Mouse (Mus musculus): Measurements from ENCODE around the gene Dohh. TPM values are rescaled to one million over a fixed set of nuclear protein-coding genes. Genes with fewer than 3 reads are reported as not detected.
A peak's percentile ranks its signal among the peaks of the same experiment; 100 is the strongest.

Dohh gene
- polyA plus RNA-seq, 1 experiment from 2014 or later, result 96.8 TPM

DNA sequence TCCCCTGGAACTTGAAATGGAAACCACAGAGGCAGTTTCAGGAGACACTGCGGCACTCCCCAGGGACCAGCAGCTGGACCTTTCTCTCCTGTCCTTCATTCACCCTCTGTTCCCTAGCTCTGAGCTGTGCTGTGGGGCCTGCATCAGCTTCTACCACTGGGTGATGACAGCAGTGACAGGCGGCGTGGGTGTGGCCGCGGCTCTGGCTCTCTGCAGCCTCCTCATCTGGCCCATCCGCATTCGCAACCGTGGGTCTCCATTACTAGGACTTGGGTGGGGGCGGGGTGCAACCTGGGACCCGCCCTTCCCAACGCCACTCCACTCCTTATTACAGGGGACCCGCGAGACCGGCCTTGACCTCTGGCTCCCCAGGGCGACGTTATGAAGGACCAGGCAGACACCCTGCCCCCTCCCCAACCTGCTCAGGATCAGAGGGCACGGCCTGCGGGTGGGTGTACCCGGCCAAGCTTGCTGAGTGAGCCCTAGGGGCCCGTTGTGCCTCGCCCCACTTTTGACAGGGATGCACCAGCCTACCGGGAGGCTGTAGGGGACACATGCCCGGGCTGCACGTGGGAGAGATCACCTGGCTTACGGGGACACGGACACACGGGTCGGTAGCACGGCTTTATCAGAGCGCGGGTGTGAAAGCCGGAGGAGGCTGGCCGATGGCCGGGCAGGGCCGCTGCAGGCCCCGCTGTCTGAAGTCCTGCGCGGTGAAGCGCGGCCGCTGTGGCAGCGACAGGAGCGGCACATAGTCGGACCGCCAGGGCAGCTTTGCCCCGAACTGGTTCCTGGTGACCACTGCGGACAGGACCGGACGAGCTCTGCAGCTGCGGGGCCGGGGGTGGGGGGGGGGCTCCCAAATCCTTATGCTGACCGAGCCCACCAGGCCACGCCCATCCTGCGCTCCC is 20.5 kb upstream of the Dohh start:
- H3K9me3 ChIP-seq, result no peaks in the 10 kb centered on the region
- 12% methylated on average over 54 of the region's 54 CpGs for WGBS
- no peak for DNase-seq (ENCODE audit: extremely low spot score, low spot score)
- H3K4me1 ChIP-seq, result peaks cover 96% of the 10 kb centered on the region
- peaks cover 54% of the 10 kb centered on the region for H3K27me3 ChIP-seq (ENCODE audit: poor library complexity, severe bottlenecking)
- peaks cover 49% of the 10 kb centered on the region for H3K36me3 ChIP-seq (replicated peaks)
- H3K27ac ChIP-seq, result peak overlapping the region; percentile 58
- peak overlapping the region; percentile 49 for H3K4me3 ChIP-seq

DNA sequence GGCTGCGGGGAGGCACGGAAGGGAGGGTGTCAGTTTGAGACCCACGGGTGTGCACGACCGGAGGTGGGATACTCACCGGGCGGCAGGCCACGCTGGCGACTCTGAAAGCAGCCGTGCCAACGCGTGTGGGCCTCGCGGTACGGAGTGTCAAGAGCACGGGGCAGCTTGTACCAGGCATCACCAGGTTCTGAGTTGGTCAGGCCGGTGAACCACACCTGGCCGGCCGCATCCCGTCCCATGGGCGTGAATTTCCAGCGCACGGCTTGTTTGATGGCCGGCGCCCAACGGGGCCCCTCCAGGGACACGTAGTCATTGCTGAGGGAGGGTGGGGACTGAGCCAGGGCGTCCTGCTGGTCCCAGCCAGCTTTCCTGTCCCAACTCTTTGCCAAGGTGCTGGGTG is 19.6 kb upstream of the Dohh start:
- Histone ChIP-seq H3K4me3 (peak overlapping the region; percentile 49), H3K9me3 (no peaks in the 10 kb centered on the region), H3K27me3 (ENCODE audit: poor library complexity, severe bottlenecking) (peaks cover 44% of the 10 kb centered on the region), H3K4me1 (peaks cover 86% of the 10 kb centered on the region), H3K27ac (peak overlapping the region; percentile 54), H3K36me3 (replicated peaks) (peaks cover 59% of the 10 kb centered on the region)
- peak; percentile 46 for DNase-seq (ENCODE audit: extremely low spot score, low spot score)
- 11% methylated on average over 28 of the region's 28 CpGs for WGBS

DNA sequence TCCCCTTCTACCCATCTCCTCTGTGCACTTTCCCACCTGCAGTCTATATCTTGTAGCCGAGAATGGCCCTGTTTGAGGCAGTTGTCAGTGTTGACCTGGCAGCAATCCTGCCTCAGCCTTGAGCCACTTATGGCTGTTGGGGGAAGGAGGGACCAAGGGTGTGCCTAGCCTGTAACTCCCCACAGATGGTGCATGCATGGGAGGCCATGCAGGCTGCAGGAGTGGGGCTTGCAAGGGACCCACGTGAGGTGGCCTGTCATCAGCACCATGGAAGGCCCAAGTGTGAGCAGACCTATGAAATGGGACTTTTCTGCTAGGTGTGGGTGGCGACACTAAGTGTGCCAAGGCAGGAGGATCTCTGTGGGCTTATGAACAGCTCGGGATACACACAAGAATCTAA is 19.2 kb upstream of the Dohh start:
- WGBS, result 37% methylated on average over 4 of the region's 4 CpGs
- Histone ChIP-seq H3K4me3 (peak overlapping the region; percentile 49), H3K27me3 (ENCODE audit: poor library complexity, severe bottlenecking) (peaks cover 40% of the 10 kb centered on the region)

DNA sequence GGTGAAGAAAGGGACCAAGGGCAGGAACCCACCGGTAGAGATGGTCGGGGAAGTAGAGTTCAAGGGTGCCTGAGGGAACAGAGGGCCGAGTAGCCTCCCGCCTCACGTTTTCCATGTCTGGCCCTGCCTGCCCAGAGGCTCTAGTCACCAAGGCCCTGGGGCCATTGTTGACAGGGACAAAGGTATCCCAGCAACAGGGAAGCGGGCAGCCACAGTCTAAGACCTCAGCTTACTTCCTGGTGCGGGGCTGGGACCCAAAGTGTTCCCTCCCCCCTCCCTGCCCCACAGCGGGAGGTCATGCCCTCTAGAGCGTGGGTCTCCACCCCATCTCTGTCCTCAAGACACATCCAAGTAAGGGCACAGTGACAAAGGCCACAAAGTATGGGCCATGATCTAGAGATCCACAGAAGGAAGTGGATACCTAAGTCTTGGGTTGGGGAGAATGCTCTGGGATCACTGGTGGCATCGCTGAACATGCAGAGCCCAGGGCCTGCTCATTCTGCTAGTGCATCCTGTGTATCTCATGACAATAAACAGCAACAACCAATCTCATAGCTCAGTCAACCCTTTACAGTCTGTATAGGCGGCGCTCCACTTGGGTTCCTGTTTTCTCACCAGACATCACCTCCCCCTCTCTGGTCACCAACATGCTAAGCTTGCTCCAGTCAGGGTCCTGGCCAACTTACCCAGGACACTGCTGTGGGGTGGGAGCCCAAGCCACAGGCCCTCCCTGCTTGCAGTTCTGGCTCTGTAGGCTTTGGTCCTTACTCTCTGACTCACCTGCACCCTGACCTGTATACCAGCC is 18.4 kb upstream of the Dohh start, which contains the start of gene 4930404N11Rik:
TSS of gene 4930404N11Rik (minus strand) at position 145 of the 805 bp plus-strand sequence.
- peaks cover 40% of the 10 kb centered on the region for H3K27me3 ChIP-seq (ENCODE audit: poor library complexity, severe bottlenecking)
- H3K27ac ChIP-seq, result peak within 1 kb of the TSS; percentile 60
- H3K36me3 ChIP-seq (replicated peaks), result peaks cover 68% of the 10 kb centered on the region
- H3K4me1 ChIP-seq, result peaks cover 75% of the 10 kb centered on the region
- no peaks in the 10 kb centered on the region for H3K9me3 ChIP-seq
- WGBS, result 18% methylated on average over 12 of the region's 12 CpGs
- DNase-seq (ENCODE audit: extremely low spot score, low spot score), result peak; percentile 74
- peak within 1 kb of the TSS; percentile 49 for H3K4me3 ChIP-seq

More for the DNA sequence above, 19.2 kb upstream of the Dohh start:
- DNase-seq (ENCODE audit: extremely low spot score, low spot score), result no peak
- Histone ChIP-seq H3K27ac (peak overlapping the region; percentile 60), H3K4me1 (peaks cover 82% of the 10 kb centered on the region), H3K36me3 (replicated peaks) (peaks cover 60% of the 10 kb centered on the region), H3K9me3 (no peaks in the 10 kb centered on the region)

DNA sequence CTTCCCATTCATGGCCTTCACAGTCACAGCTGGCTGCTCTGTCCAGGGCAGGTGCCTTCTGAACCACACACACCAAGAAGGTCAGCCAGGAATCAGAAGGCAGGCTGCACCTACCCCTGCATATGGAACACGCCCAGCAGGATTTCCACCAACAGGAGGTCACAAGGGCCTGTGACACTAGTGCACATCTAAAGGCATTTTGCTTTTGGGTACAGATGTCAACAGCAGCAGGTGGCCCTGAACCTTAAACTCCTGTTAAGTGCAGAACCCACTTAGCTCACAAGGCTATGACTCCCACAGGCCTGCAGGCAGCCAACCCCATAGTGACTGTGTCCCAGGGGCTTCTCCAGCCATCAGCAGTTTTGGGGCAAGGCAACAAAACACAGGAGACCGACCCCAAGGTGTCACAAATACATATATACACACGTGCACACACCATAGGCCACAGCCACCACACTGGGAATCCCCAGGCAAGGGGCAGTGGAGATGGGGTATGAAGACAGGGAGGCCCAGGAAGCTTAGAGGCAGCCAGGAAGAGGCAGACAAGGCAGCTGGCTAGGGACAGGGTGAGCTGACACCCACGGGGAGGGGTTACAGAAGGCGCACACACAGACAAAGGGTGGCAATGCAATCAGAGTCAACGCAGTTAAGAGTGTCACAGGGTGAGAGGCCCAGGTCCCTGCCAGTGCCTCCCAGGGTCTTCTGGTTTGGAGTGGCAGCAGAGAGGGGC is 17.6 kb upstream of the Dohh start:
- Histone ChIP-seq H3K4me1 (peaks cover 67% of the 10 kb centered on the region), H3K36me3 (replicated peaks) (peaks cover 70% of the 10 kb centered on the region), H3K27ac (peak overlapping the region; percentile 60), H3K9me3 (no peaks in the 10 kb centered on the region), H3K27me3 (ENCODE audit: poor library complexity, severe bottlenecking) (peaks cover 35% of the 10 kb centered on the region), H3K4me3 (0 out of 2 replicates have a peak overlapping the region, but pooled peaks have one; percentile 49)
- DNase-seq (ENCODE audit: extremely low spot score, low spot score), result no peak
- WGBS, result 86% methylated on average over 6 of the region's 6 CpGs

DNA sequence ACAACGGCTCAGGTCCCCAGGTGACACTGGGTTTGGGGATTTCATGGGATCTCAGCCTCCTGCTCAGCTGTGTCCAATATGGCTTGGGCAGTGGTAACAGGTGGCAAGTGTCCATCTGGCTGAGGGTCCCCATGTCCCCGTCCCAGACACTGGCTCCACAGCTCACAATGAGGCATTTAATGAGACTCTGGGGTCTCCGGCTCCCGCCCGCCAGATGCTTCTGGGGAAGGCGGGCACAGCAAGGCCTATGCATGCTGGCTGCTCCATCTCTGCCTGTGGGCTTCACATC is 17.1 kb upstream of the Dohh start:
- Histone ChIP-seq H3K4me1 (peaks cover 62% of the 10 kb centered on the region), H3K9me3 (no peaks in the 10 kb centered on the region), H3K27me3 (ENCODE audit: poor library complexity, severe bottlenecking) (peaks cover 30% of the 10 kb centered on the region), H3K27ac (no peak overlapping the region), H3K36me3 (replicated peaks) (peaks cover 70% of the 10 kb centered on the region), H3K4me3 (no peak overlapping the region)
- no peak for DNase-seq (ENCODE audit: extremely low spot score, low spot score)
- WGBS, result 90% methylated on average over 6 of the region's 6 CpGs

DNA sequence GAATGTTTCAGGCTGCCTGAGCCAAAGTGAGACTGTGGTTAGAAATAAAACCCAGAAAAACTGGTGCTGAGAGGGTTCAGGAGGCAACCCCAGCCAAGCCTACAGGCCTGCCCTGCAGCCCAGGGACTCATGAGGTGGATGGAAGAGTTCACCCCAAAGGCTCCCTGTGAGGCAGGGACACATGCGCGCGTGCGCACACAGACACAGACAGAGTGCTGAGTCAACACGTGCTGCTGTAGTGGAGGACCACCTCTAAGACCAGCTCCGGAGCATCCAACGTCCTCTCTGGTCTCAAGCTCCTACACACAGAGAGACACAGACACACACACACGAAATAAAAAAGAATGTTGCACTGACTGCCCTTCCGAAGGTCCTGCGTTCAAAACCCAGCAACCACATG is 8.9 kb upstream of the Dohh start:
- no peak for DNase-seq (ENCODE audit: extremely low spot score, low spot score)
- Histone ChIP-seq H3K4me3 (no peak overlapping the region), H3K4me1 (peaks cover 39% of the 10 kb centered on the region), H3K36me3 (replicated peaks) (peaks cover 63% of the 10 kb centered on the region), H3K27me3 (ENCODE audit: poor library complexity, severe bottlenecking) (no peaks in the 10 kb centered on the region), H3K9me3 (no peaks in the 10 kb centered on the region), H3K27ac (no peak overlapping the region)
- 96% methylated on average over 10 of the region's 10 CpGs for WGBS

DNA sequence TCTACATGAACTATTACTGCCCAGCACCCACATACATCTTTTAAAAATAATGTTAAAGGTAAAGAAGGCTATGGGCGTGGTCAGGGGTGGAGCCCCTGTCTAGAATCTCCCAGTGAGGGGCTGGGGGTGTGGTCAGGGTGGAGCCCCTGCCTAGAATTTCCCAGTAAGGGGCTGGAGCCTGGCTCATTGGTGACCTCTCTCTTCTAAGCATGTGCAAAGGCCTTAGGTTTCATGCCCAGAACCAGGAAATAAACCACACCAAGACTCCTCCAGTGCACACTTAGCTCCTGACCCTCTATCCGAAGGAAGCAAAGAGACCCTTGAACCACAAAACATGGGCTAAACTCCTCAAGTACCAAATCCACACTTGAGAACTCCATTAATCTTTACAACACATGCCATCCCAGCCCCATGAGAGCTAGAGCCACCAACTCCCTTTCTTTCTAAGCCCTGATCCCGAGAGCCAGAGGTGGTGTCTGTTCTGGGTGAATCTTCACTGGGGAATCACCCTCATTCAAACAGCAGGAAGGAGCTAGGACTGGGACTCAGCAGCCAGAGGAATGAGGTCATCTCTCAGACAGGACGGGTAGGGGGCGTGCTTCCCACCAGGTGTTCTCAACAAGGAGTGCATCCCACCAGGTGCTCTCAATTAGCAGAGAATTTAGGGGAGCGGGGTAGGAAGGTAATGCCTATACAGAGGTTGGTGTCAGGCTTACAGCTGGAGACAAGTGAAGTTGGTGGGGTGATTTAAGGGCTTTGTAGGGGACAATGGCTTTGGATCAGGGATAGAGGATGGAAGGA is 7.5 kb upstream of the Dohh start:
- peak overlapping the region; percentile 98 for H3K27ac ChIP-seq
- no peak for DNase-seq (ENCODE audit: extremely low spot score, low spot score)
- peaks cover 48% of the 10 kb centered on the region for H3K36me3 ChIP-seq (replicated peaks)
- peak overlapping the region; percentile 92 for H3K4me3 ChIP-seq
- no peaks in the 10 kb centered on the region for H3K27me3 ChIP-seq (ENCODE audit: poor library complexity, severe bottlenecking)
- H3K4me1 ChIP-seq, result peaks cover 39% of the 10 kb centered on the region
- no peaks in the 10 kb centered on the region for H3K9me3 ChIP-seq
- WGBS, result 41% methylated on average over 6 of the region's 6 CpGs

DNA sequence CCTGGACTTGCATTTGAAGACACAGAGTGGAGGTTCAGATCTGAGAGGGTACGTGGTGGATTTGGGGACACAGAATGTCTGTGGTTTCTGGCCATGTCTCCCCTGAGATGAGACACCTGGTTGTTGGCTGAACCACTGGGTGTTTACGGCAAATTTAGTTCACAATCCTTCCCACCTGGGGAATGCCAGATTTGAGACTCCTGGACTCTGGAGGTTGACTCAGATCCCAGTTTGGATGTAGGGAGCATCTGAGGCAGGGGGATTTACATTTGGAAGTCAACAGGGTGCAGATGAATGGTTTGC is 6.9 kb upstream of the Dohh start:
- H3K27ac ChIP-seq, result peak overlapping the region; percentile 98
- DNase-seq (ENCODE audit: extremely low spot score, low spot score), result no peak
- peaks cover 39% of the 10 kb centered on the region for H3K4me1 ChIP-seq
- 67% methylated on average over 2 of the region's 2 CpGs for WGBS
- H3K9me3 ChIP-seq, result no peaks in the 10 kb centered on the region
- H3K27me3 ChIP-seq (ENCODE audit: poor library complexity, severe bottlenecking), result no peaks in the 10 kb centered on the region
- peak overlapping the region; percentile 92 for H3K4me3 ChIP-seq
- H3K36me3 ChIP-seq (replicated peaks), result peaks cover 43% of the 10 kb centered on the region

DNA sequence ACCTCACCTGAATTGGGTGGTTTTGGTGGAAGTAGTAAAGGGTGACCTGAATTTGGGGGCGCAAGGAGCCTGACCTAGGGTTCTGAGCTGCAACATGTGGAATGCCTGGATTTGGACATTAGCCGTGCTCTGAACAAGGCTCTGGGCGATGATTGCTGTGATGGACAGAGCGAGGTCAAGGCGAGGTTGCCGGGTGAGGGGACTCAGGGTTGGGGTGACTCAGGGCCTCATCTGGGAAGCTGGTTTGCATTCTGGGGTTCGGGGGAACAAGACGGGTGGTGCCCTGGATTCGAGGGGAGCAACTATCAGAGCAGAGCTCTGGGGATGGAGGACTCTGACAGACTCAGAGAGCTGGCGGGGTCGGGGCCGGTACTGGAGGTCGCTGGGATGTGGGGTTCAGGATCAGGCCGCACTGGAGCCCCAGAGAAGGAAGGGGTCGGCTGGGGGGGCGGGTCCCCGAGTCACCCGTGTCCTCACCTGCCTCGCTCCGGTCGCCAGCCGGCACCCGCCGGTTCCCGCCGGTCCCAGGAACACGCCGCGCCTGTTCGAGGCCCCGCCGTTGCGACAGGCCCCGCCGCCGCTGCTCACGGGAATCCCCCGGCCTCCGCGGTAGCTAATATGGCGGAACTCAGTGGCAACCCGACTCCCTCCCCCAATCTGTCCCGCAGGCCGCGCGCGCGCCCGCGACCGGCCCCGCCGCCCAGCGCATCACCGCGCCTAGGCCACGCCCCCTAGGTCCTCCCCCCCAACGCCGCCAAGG is 6.3 kb upstream of the Dohh start, which contains the start of gene Fzr1:
TSS of gene Fzr1 (minus strand) at position 724 of the 760 bp plus-strand sequence.
- WGBS, result under 1% methylated on average over 58 of the region's 59 CpGs
- peaks cover 36% of the 10 kb centered on the region for H3K36me3 ChIP-seq (replicated peaks)
- H3K27ac ChIP-seq, result peak within 1 kb of the TSS; percentile 98
- H3K9me3 ChIP-seq, result no peaks in the 10 kb centered on the region
- no peaks in the 10 kb centered on the region for H3K27me3 ChIP-seq (ENCODE audit: poor library complexity, severe bottlenecking)
- peaks cover 36% of the 10 kb centered on the region for H3K4me1 ChIP-seq
- DNase-seq (ENCODE audit: extremely low spot score, low spot score), result no peak
- peak within 1 kb of the TSS; percentile 92 for H3K4me3 ChIP-seq

DNA sequence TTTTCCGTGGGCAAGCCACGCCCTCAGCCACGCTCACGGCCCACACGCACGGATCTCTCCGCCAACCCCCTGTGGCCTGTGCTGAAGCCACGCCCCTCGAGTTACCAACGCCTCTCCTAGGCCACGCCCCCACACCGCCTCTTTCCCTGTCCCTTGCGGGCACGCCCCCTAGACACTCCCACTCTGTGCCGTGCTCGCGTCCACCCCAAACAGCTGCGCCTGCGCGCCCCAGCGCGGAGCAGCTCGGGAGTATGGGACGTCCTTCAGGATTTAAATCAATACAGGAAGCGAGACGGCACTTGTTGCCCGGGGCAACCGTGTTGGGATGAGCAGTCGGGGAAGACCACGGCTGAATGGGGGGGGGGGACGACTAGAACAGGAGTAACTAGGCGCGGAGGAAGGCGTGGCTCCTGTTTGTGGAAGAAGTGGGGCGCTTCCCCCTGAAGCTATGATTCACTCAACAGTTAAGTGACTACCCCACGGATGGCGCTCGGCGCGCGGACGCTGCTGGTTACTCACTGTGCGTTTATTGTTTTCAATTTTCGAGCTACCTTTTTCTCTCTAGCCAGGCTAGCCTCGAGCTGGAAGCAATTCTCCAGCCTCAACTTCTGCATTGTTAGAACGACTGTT is 5.6 kb upstream of the Dohh start:
- Histone ChIP-seq H3K4me1 (peaks cover 30% of the 10 kb centered on the region), H3K9me3 (no peaks in the 10 kb centered on the region), H3K27ac (peak overlapping the region; percentile 98), H3K36me3 (replicated peaks) (peaks cover 29% of the 10 kb centered on the region), H3K4me3 (peak overlapping the region; percentile 92), H3K27me3 (ENCODE audit: poor library complexity, severe bottlenecking) (no peaks in the 10 kb centered on the region)
- WGBS, result under 1% methylated on average over 46 of the region's 46 CpGs
- DNase-seq (ENCODE audit: extremely low spot score, low spot score), result peak; percentile 100
